Mouse (Mus musculus): ENCODE measurements around the gene Eef2k.

DNA sequence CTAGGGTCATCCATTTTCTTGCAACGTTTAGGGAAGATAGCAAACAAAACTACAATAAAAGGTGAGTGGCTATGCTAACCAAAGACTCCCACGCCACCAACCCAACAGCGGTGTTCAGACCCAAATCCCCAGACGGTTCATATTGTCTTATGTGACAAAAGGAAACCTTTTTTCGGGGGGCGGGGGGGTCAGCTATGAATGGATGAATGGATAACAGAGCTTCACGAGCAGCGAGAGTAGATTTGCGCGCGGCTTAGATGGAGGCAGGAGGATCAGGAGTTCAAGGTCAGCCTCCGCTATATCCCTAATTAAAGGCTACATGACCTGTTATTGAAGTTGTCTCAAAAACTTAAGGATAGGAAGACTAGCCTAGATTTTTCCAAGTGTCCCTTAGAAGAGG, 6.3 kb upstream of the Eef2k start:
- TF ChIP-seq CTCF (IDR thresholded peaks at IDR 0.05; ENCODE audit: low read depth) = no peak
- TF ChIP-seq EP300 (IDR thresholded peaks at IDR 0.05; ENCODE audit: low read depth) = no peak
